Mouse (Mus musculus) G1E (cell line): ENCODE data around the gene Yipf1.

ENCODE experiments used
- CTCF ChIP-seq: IDR thresholded peaks from 2 replicates; pipeline ENCODE4 v1.5.1; 2012; ENCODE audit warnings: low read depth, low read length, inconsistent platforms, mixed read lengths
- GATA1 ChIP-seq: IDR thresholded peaks from 2 replicates; pipeline ENCODE4 v1.6.1; 2012; ENCODE audit warnings: borderline replicate concordance, low read length, inconsistent platforms, mixed read lengths
- TAL1 ChIP-seq: conservative IDR thresholded peaks from 2 replicates; pipeline ENCODE4 v1.6.1; 2012; ENCODE audit warnings: low read depth, low read length, inconsistent platforms, mixed read lengths

DNA sequence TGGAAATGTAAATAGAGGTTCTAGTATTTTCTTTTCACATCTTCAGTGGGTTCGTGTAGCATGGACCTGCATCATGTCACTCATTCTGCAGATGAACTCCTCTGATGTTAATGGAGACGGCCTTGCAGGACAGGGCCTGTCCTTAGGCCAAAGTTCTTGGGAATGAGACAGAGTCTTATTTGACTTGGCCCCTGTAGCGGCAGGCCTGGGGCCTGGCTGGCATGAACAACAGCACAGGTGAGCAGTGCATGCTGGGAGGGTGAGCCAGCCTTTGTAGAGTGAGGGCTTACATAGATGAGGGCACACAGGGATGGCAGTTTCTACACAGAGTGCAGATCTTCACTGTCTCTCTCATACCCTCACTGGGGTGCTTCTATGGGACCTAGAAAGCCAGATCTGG lies 39.4 kb downstream of the Yipf1 start:
- TF ChIP-seq CTCF (no peak), TAL1 (no peak), GATA1 (no peak)
